Mouse (Mus musculus): Measurements from ENCODE around the gene Lpar6. TPM values are rescaled to one million over a fixed set of nuclear protein-coding genes. Genes with fewer than 3 reads are reported as not detected.

Lpar6 gene
- total RNA-seq, 4 experiments from 2014 or later: 2.5 TPM

GRCm38 (mm10) chr14:73255426-73255970 is 17.8 kb downstream of the Lpar6 start:
- no peak for DNase-seq (ENCODE audit: low spot score)

GRCm38 (mm10) chr14:73257348-73257747 is 19.7 kb downstream of the Lpar6 start:
- DNase-seq (ENCODE audit: low spot score): no peak

GRCm38 (mm10) chr14:73258181-73258580 is 20.5 kb downstream of the Lpar6 start:
- DNase-seq (ENCODE audit: low spot score): no peak

GRCm38 (mm10) chr14:73262210-73262609 is 24.5 kb downstream of the Lpar6 start:
- no peak for DNase-seq (ENCODE audit: low spot score)

GRCm38 (mm10) chr14:73266166-73266565 is 28.5 kb downstream of the Lpar6 start:
- no peak for DNase-seq (ENCODE audit: low spot score)

- DNase-seq (ENCODE audit: low spot score): no peak
These were observed 34.1 kb downstream of the Lpar6 start for GRCm38 (mm10) chr14:73271807-73272206.

GRCm38 (mm10) chr14:73279096-73279495 is 41.4 kb downstream of the Lpar6 start:
- DNase-seq (ENCODE audit: low spot score): no peak

- DNase-seq (ENCODE audit: low spot score): peak; percentile 9
These were observed 43.3 kb downstream of the Lpar6 start for GRCm38 (mm10) chr14:73280996-73281395.

- DNase-seq (ENCODE audit: low spot score): no peak
These were observed 52.2 kb downstream of the Lpar6 start for GRCm38 (mm10) chr14:73289915-73290314.

- DNase-seq (ENCODE audit: low spot score): no peak
These were observed 54.7 kb downstream of the Lpar6 start for GRCm38 (mm10) chr14:73292434-73292833.

Small RNAs within 50 kb of the gene (microRNA-seq; reads per million reads assigned to microRNA genes)
- not detected for gene Mir687

Other genes starting within 250 kb of the Lpar6 start
- under 1 TPM; 0.14 to 0.41 (median 0.30) TPM for gene Cysltr2, start 188.8 kb upstream of the Lpar6 start, total RNA-seq (2022)
- gene Rcbtb2, start 114.9 kb upstream of the Lpar6 start, total RNA-seq (2022): 10 to 100 TPM; 18.2 to 30.9 (median 21.1) TPM
- 10 to 100 TPM; 18.1 to 19.5 (median 18.5) TPM for gene Rb1, start 87.9 kb downstream of the Lpar6 start, total RNA-seq (2022)
- gene Itm2b, start 147.4 kb downstream of the Lpar6 start, total RNA-seq (2022): 100 to 1,000 TPM; 747 to 855 (median 798) TPM